Mouse (Mus musculus) hindbrain, postnatal 0 days (tissue): ENCODE results near the gene Prss54. TPM values are rescaled to one million over a fixed set of nuclear protein-coding genes. Genes with fewer than 3 reads are reported as not detected.

Experiments used
- ATAC-seq: fragments of 200-750 bp; cut with Nextera tagmentation; 2 replicates; pipeline ENCODE4 v1.8.0; 2017; ENCODE audit warnings: mild to moderate bottlenecking, moderate TSS enrichment, moderate library complexity
- DNase-seq: peaks from one replicate; pipeline ENCODE4 v3.0.0-alpha.2; 2015; ENCODE audit warnings: low spot score
- H3K27ac ChIP-seq: fragments of 300-500 bp; sonication (generic); 2 replicates; pipeline ENCODE4 v1.5.1; 2014; ENCODE audit warnings: mild to moderate bottlenecking
- H3K27me3 ChIP-seq: fragments of 300-500 bp; sonication (generic); 2 replicates; pipeline ENCODE4 v1.6.1; 2014; ENCODE audit warnings: low read length, mixed read lengths; ENCODE audit not compliant: insufficient read depth
- H3K36me3 ChIP-seq: fragments of 300-500 bp; sonication (generic); 2 replicates; pipeline ENCODE4 v1.6.1; 2014; ENCODE audit warnings: low read length, mixed read lengths; ENCODE audit not compliant: insufficient read depth
- H3K4me1 ChIP-seq: fragments of 300-500 bp; sonication (generic); 2 replicates; pipeline ENCODE4 v1.6.1; 2014; ENCODE audit warnings: antibody characterized with exemption, low read length, mixed read lengths; ENCODE audit not compliant: insufficient read depth
- H3K4me2 ChIP-seq: fragments of 300-500 bp; sonication (generic); 2 replicates; pipeline ENCODE4 v1.6.1; 2014; ENCODE audit warnings: low read depth, mild to moderate bottlenecking, low read length, moderate library complexity, mixed read lengths
- H3K4me3 ChIP-seq: fragments of 300-500 bp; sonication (generic); 2 replicates; pipeline ENCODE4 v1.5.1; 2014; ENCODE audit warnings: low read length
- H3K9ac ChIP-seq: fragments of 300-500 bp; sonication (generic); replicated peaks from 2 replicates; pipeline ENCODE4 v1.6.1; 2014; ENCODE audit warnings: mild to moderate bottlenecking, low read length, moderate library complexity, mixed read lengths
- H3K9me3 ChIP-seq: fragments of 300-500 bp; sonication (generic); 2 replicates; pipeline ENCODE4 v1.6.1; 2016; ENCODE audit warnings: low read length, mixed read lengths
- CTCF ChIP-seq: IDR thresholded peaks from 2 replicates; pipeline ENCODE4 v1.5.1; 2016; ENCODE audit warnings: antibody characterized with exemption, control low read depth, low read depth
- WGBS: fragments of 180-500 bp; shearing (Covaris S2); extraction: QIAGEN DNeasy Blood & Tissue Kit; methylation state at CpG from one replicate; pipeline ENCODE4 v1.1.7; 2014; 5-methylcytosine and 5-hydroxymethylcytosine counted together
- polyA plus RNA-seq: library from polyadenylated mRNA; unstranded; fragments of >200 nt; fragmentation: Nextera tagmentation; extraction: Ambion mirVana; gene quantifications from 2 replicates; pipeline ENCODE4 v1.2.1, GENCODE M21; 2015
- total RNA-seq: library from RNA; depleted of rRNA; stranded (reverse); fragments of >200 nt; gene quantifications from 2 replicates; pipeline ENCODE4 v1.2.3, GENCODE M21; 2014; rRNA removed

Gene Prss54
- total and polyA plus RNA-seq, 2 experiments from 2014 or later = not detected

- H3K36me3 ChIP-seq = no peaks in the 10 kb centered on the region
Observed at GRCm38 (mm10) chr8:95528194-95528593, 47.9 kb downstream of the Prss54 start.

GRCm38 (mm10) chr8:95523991-95524390 lies 52.1 kb downstream of the Prss54 start:
- no peak overlapping the region for H3K4me3 ChIP-seq
- no peak for DNase-seq
- H3K4me1 ChIP-seq = no peaks in the 10 kb centered on the region
- 93% methylated on average over 4 of the region's 4 CpGs for WGBS
- TF ChIP-seq CTCF = no peak
- H3K4me2 ChIP-seq = no peak overlapping the region
- no peak for ATAC-seq
- no peaks in the 10 kb centered on the region for H3K9me3 ChIP-seq
- no peaks in the 10 kb centered on the region for H3K27me3 ChIP-seq
- no peak overlapping the region for H3K9ac ChIP-seq
- H3K36me3 ChIP-seq = no peaks in the 10 kb centered on the region
- H3K27ac ChIP-seq = no peak overlapping the region

More at GRCm38 (mm10) chr8:95528194-95528593, 47.9 kb downstream of the Prss54 start:
- no peaks in the 10 kb centered on the region for H3K9me3 ChIP-seq
- no peaks in the 10 kb centered on the region for H3K4me1 ChIP-seq
- no peak for ATAC-seq
- DNase-seq = no peak
- H3K27ac ChIP-seq = no peak overlapping the region
- H3K9ac ChIP-seq = no peak overlapping the region
- H3K27me3 ChIP-seq = no peaks in the 10 kb centered on the region
- H3K4me3 ChIP-seq = no peak overlapping the region
- H3K4me2 ChIP-seq = no peak overlapping the region
- 79% methylated on average over 10 of the region's 10 CpGs for WGBS
- no peak for TF ChIP-seq CTCF

- Histone ChIP-seq H3K27me3 (no peaks in the 10 kb centered on the region), H3K9ac (no peak overlapping the region), H3K36me3 (no peaks in the 10 kb centered on the region), H3K4me3 (no peak overlapping the region), H3K9me3 (no peaks in the 10 kb centered on the region), H3K4me2 (no peak overlapping the region), H3K4me1 (no peaks in the 10 kb centered on the region), H3K27ac (no peak overlapping the region)
- TF ChIP-seq CTCF = no peak
- ATAC-seq (no peak), DNase-seq (no peak)
- 93% methylated on average over 6 of the region's 6 CpGs for WGBS
Observed at GRCm38 (mm10) chr8:95516928-95517327, 59.2 kb downstream of the Prss54 start.

GRCm38 (mm10) chr8:95513219-95513618 lies 62.9 kb downstream of the Prss54 start:
- no peaks in the 10 kb centered on the region for H3K9me3 ChIP-seq

GRCm38 (mm10) chr8:95512257-95512656 lies 63.9 kb downstream of the Prss54 start:
- H3K4me1 ChIP-seq = no peaks in the 10 kb centered on the region
- ATAC-seq = no peak
- WGBS = 40% methylated on average over 4 of the region's 4 CpGs

More at GRCm38 (mm10) chr8:95513219-95513618, 62.9 kb downstream of the Prss54 start:
- Histone ChIP-seq H3K4me1 (no peaks in the 10 kb centered on the region), H3K36me3 (no peaks in the 10 kb centered on the region), H3K4me2 (no peak overlapping the region), H3K9ac (no peak overlapping the region), H3K27me3 (no peaks in the 10 kb centered on the region), H3K4me3 (no peak overlapping the region), H3K27ac (no peak overlapping the region)
- no peak for TF ChIP-seq CTCF
- ATAC-seq (no peak), DNase-seq (no peak)
- WGBS = 69% methylated on average over 4 of the region's 4 CpGs

More at GRCm38 (mm10) chr8:95512257-95512656, 63.9 kb downstream of the Prss54 start:
- H3K4me3 ChIP-seq = no peak overlapping the region
- H3K9ac ChIP-seq = no peak overlapping the region
- no peak for DNase-seq
- TF ChIP-seq CTCF = no peak
- H3K4me2 ChIP-seq = no peak overlapping the region
- no peaks in the 10 kb centered on the region for H3K9me3 ChIP-seq
- no peaks in the 10 kb centered on the region for H3K27me3 ChIP-seq
- no peak overlapping the region for H3K27ac ChIP-seq
- H3K36me3 ChIP-seq = no peaks in the 10 kb centered on the region

Other genes with a start within 250 kb of the Prss54 start
- gene Zfp319, start 244.4 kb downstream of the Prss54 start, total RNA-seq = 18.3 and 21.0 TPM in 2 replicates
- gene Zfp319, start 244.4 kb downstream of the Prss54 start, polyA plus RNA-seq = 9.2 and 10.5 TPM in 2 replicates
- gene Usb1, start 244.1 kb downstream of the Prss54 start, total RNA-seq = 22.8 and 68.5 TPM in 2 replicates
- gene Usb1, start 244.1 kb downstream of the Prss54 start, polyA plus RNA-seq = 25.6 and 25.9 TPM in 2 replicates
- gene Mmp15, start 224.1 kb downstream of the Prss54 start, total RNA-seq = 72.9 and 80.6 TPM in 2 replicates
- gene Mmp15, start 224.1 kb downstream of the Prss54 start, polyA plus RNA-seq = 14.0 and 14.2 TPM in 2 replicates
- 72.3 and 74.5 TPM in 2 replicates for gene Cfap20, start 141.5 kb downstream of the Prss54 start, total RNA-seq
- 126 and 127 TPM in 2 replicates for gene Cfap20, start 141.5 kb downstream of the Prss54 start, polyA plus RNA-seq
- gene Csnk2a2, start 86.3 kb downstream of the Prss54 start, total RNA-seq = 17.5 and 25.3 TPM in 2 replicates
- gene Csnk2a2, start 86.3 kb downstream of the Prss54 start, polyA plus RNA-seq = 7.8 and 9.3 TPM in 2 replicates
- 0.78 and 1.0 TPM in 2 replicates for gene Ccdc113, start 42.3 kb downstream of the Prss54 start, total RNA-seq
- gene Ccdc113, start 42.3 kb downstream of the Prss54 start, polyA plus RNA-seq = 3.2 and 5.0 TPM in 2 replicates
- gene Gins3, start 57.1 kb upstream of the Prss54 start, total RNA-seq = 2.9 and 4.4 TPM in 2 replicates
- gene Gins3, start 57.1 kb upstream of the Prss54 start, polyA plus RNA-seq = 5.1 and 5.9 TPM in 2 replicates
- 936 and 1,043 TPM in 2 replicates for gene Ndrg4, start 100.6 kb upstream of the Prss54 start, total RNA-seq
- 683 and 722 TPM in 2 replicates for gene Ndrg4, start 100.6 kb upstream of the Prss54 start, polyA plus RNA-seq
- gene Setd6, start 139.5 kb upstream of the Prss54 start, total RNA-seq = 17.3 and 29.5 TPM in 2 replicates
- 35.8 and 38.5 TPM in 2 replicates for gene Setd6, start 139.5 kb upstream of the Prss54 start, polyA plus RNA-seq
- 123 and 141 TPM in 2 replicates for gene Cnot1, start 231.1 kb upstream of the Prss54 start, total RNA-seq
- gene Cnot1, start 231.1 kb upstream of the Prss54 start, polyA plus RNA-seq = 23.0 and 25.4 TPM in 2 replicates
- gene Sap18b, start 249.0 kb upstream of the Prss54 start, total RNA-seq = 31.2 and 57.4 TPM in 2 replicates
- 325 and 342 TPM in 2 replicates for gene Sap18b, start 249.0 kb upstream of the Prss54 start, polyA plus RNA-seq